Mouse (Mus musculus) lung, adult 2 months (tissue): ENCODE data around the gene Fbxl7. TPM values are rescaled to one million over a fixed set of nuclear protein-coding genes. Genes with fewer than 3 reads are reported as not detected.

Experiments used
- DNase-seq: peaks from one replicate; pipeline ENCODE4 v3.0.0; 2022
- H3K4me1 ChIP-seq: fragments of 200-500 bp; 2 replicates; pipeline ENCODE4 v1.6.1; 2011; ENCODE audit warnings: low read length; ENCODE audit not compliant: control insufficient read depth, insufficient read depth
- H3K4me3 ChIP-seq: fragments of 200-500 bp; replicated peaks from 2 replicates; pipeline ENCODE3; 2011; ENCODE audit warnings: low read depth, mild to moderate bottlenecking, control low read depth, low read length; ENCODE audit errors: extremely low read depth
- CTCF ChIP-seq: fragments of 200-500 bp; IDR thresholded peaks from 2 replicates; pipeline ENCODE4 v1.5.1; 2011; ENCODE audit warnings: mild to moderate bottlenecking, low read length, control low read depth; ENCODE audit not compliant: insufficient read depth
- POLR2A ChIP-seq: fragments of 200-500 bp; IDR thresholded peaks from 2 replicates; pipeline ENCODE4 v1.6.1; 2011; ENCODE audit warnings: low read depth, mild to moderate bottlenecking, control low read depth, low read length, borderline replicate concordance; ENCODE audit errors: extremely low read depth
- WGBS: fragments of 180-500 bp; shearing (Covaris S2); methylation state at CpG from one replicate; pipeline ENCODE4 v1.1.7; 2018; 5-methylcytosine and 5-hydroxymethylcytosine counted together
- polyA plus RNA-seq: library from polyadenylated mRNA; depleted of rRNA; stranded (reverse); fragments of >200 nt; gene quantifications from 2 replicates; pipeline ENCODE4 v1.2.3, GENCODE M21; 2012; rRNA removed

The Fbxl7 gene
- 7.5 and 7.7 TPM in 2 replicates for polyA plus RNA-seq

- no peaks in the 10 kb centered on the region; the same call in 1 of the 2 replicates for H3K4me1 ChIP-seq
- TF ChIP-seq POLR2A: peak; percentile 63
- no peak for TF ChIP-seq CTCF
- peak; percentile 84 for DNase-seq
- WGBS: under 1% methylated on average over 50 of the region's 58 CpGs
- peak within 1 kb of the TSS; percentile 69 for H3K4me3 ChIP-seq
Measured at GRCm38 (mm10) chr15:26895251-26895711, at the start of gene Fbxl7. Gene Fbxl7 (minus strand): TSS chr15:26895580.

- WGBS: 71% methylated on average over 2 of the region's 2 CpGs
- H3K4me3 ChIP-seq: no peak overlapping the region
- DNase-seq: no peak
- TF ChIP-seq CTCF: no peak
- no peak for TF ChIP-seq POLR2A
- no peaks in the 10 kb centered on the region for H3K4me1 ChIP-seq
Measured at GRCm38 (mm10) chr15:26922026-26922425, 26.6 kb upstream of the Fbxl7 start.

- no peaks in the 10 kb centered on the region for H3K4me1 ChIP-seq
- no peak for DNase-seq
- H3K4me3 ChIP-seq: no peak overlapping the region
- no peak for TF ChIP-seq CTCF
- no peak for TF ChIP-seq POLR2A
Measured at GRCm38 (mm10) chr15:26913427-26913826, 18.0 kb upstream of the Fbxl7 start.

- DNase-seq: no peak
- Histone ChIP-seq H3K4me3 (peak overlapping the region; percentile 69), H3K4me1 (no peaks in the 10 kb centered on the region; the same call in 1 of the 2 replicates)
- WGBS: under 1% methylated on average over 14 of the region's 14 CpGs
- no peak for TF ChIP-seq POLR2A
- no peak for TF ChIP-seq CTCF
Measured at GRCm38 (mm10) chr15:26895761-26896160, 381 bp upstream of the Fbxl7 start.

DNA sequence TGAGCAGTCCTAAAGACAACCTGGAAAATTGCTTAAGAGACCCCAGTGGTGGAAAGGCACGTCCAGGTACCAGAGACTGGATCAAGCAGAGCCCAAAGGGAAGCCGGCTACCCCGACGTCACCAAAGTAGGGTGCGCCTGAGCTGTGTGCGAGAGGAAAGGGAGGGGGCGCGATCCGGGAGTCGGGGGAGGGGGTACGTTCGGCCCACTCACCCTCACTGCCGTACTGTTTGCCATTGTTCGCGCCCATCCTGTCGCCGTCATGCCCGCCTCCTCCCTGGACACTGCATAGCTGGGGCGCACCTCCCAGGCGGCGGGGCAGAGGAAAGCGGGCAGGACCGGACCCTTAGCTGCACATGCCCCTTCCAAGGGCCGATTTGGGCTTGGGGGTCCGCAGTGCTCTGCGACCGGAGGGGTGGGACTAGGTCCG is 565 bp downstream of the Fbxl7 start:
- no peaks in the 10 kb centered on the region; the same call in 1 of the 2 replicates for H3K4me1 ChIP-seq
- TF ChIP-seq POLR2A (peak; percentile 33; the same call in 1 of the 2 replicates), CTCF (no peak)
- peak overlapping the region; percentile 69 for H3K4me3 ChIP-seq
- peak; percentile 46 for DNase-seq
- under 1% methylated on average over 28 of the region's 28 CpGs for WGBS

- peak; percentile 46 for DNase-seq
- WGBS: 4% methylated on average over 12 of the region's 12 CpGs
- no peak for TF ChIP-seq CTCF
- no peak for TF ChIP-seq POLR2A
- Histone ChIP-seq H3K4me3 (peak overlapping the region; percentile 69), H3K4me1 (no peaks in the 10 kb centered on the region; the same call in 1 of the 2 replicates)
Measured at GRCm38 (mm10) chr15:26894031-26894655, 1.2 kb downstream of the Fbxl7 start.

- DNase-seq: no peak
- TF ChIP-seq POLR2A: no peak
- WGBS: 21% methylated on average over 4 of the region's 4 CpGs
- Histone ChIP-seq H3K4me3 (no peak overlapping the region), H3K4me1 (no peaks in the 10 kb centered on the region; the same call in 1 of the 2 replicates)
Measured at GRCm38 (mm10) chr15:26893136-26893535, 2.2 kb downstream of the Fbxl7 start.

DNA sequence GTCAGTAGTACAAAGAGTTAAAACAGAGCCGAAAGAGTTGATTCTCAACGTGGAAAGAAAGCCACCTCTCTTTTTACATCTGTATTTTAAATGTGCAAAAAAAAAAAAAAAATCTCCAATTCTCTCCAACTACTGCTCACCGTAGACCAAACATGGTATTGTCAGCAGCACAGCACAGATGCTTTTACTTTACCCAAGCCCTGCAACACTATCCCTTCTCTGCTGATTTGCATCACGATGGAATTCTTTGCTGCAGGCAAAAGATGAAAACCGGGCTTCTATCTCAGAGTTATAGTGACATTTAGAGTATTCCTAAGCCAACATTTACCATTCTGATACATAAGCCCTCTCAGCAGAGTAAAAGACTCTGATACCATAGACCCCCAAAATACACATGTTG is 5.4 kb downstream of the Fbxl7 start:
- 77% methylated on average over 5 of the region's 5 CpGs for WGBS
- no peaks in the 10 kb centered on the region; the same call in 1 of the 2 replicates for H3K4me1 ChIP-seq
- TF ChIP-seq POLR2A (no peak), CTCF (no peak)

GRCm38 (mm10) chr15:26888170-26888569 is 7.2 kb downstream of the Fbxl7 start:
- Histone ChIP-seq H3K4me1 (no peaks in the 10 kb centered on the region), H3K4me3 (no peak overlapping the region)
- WGBS: 75% methylated on average over 10 of the region's 10 CpGs
- TF ChIP-seq CTCF: no peak
- TF ChIP-seq POLR2A: no peak
- DNase-seq: no peak

More for the DNA sequence above, 5.4 kb downstream of the Fbxl7 start:
- H3K4me3 ChIP-seq: no peak overlapping the region
- no peak for DNase-seq

GRCm38 (mm10) chr15:26885979-26886378 is 9.4 kb downstream of the Fbxl7 start:
- Histone ChIP-seq H3K4me3 (no peak overlapping the region), H3K4me1 (no peaks in the 10 kb centered on the region)
- TF ChIP-seq CTCF (no peak), POLR2A (no peak)
- no peak for DNase-seq
- WGBS: 84% methylated on average over 2 of the region's 2 CpGs
